ENCODE assay signal across 8 mouse cellular contexts in genomic region chr5:36946445-36946844, GRCm38 (mm10). TPM values are rescaled to one million over a fixed set of nuclear protein-coding genes. Genes with fewer than 3 reads are reported as not detected.
DNase-seq lines count a peak whose midpoint lies in the region; ATAC-seq and TF ChIP-seq lines count a peak whose summit lies in the region.

No protein-coding gene starts in this region.

- no peak for TF ChIP-seq POLR2A in testis, adult 2 months (IDR thresholded peaks at IDR 0.05; ENCODE audit: control insufficient read depth, low read depth, low read length)

- no peak overlapping the region for H3K9ac ChIP-seq in heart, embryonic 12.5 days
- no peak overlapping the region for H3K9ac ChIP-seq in hindbrain, postnatal 0 days (replicated peaks; ENCODE audit: low read length)
- no peak overlapping the region for H3K9ac ChIP-seq in midbrain, embryonic 12.5 days (replicated peaks)

- no peaks in the 10 kb centered on the region for H3K36me3 ChIP-seq in heart, embryonic 12.5 days
- H3K36me3 ChIP-seq in testis, adult 2 months (ENCODE audit: control insufficient read depth, insufficient read depth, low read length), result no peaks in the 10 kb centered on the region
- H3K36me3 ChIP-seq in hindbrain, postnatal 0 days (ENCODE audit: insufficient read depth, low read length), result peaks cover 9% of the 10 kb centered on the region; the same call in 1 of the 2 replicates
- H3K36me3 ChIP-seq in midbrain, embryonic 12.5 days, result no peaks in the 10 kb centered on the region

- no peaks in the 10 kb centered on the region for H3K4me1 ChIP-seq in heart, embryonic 12.5 days (replicated peaks)
- no peaks in the 10 kb centered on the region for H3K4me1 ChIP-seq in testis, adult 2 months (ENCODE audit: control insufficient read depth, insufficient read depth, low read length)
- no peaks in the 10 kb centered on the region for H3K4me1 ChIP-seq in hindbrain, postnatal 0 days (ENCODE audit: insufficient read depth, low read length)
- H3K4me1 ChIP-seq in midbrain, embryonic 12.5 days, result peaks cover 12% of the 10 kb centered on the region

- peak; percentile 86; the same call in 1 of the 2 replicates for TF ChIP-seq CTCF in testis, adult 2 months (IDR thresholded peaks at IDR 0.05; ENCODE audit: control insufficient read depth, insufficient read depth, insufficient replicate concordance, low read depth, low read length)
- peak; percentile 97 for TF ChIP-seq CTCF in hindbrain, postnatal 0 days (IDR thresholded peaks at IDR 0.05; ENCODE audit: low read depth)

- no peak for ATAC-seq in heart, embryonic 12.5 days (ENCODE audit: insufficient number of reproducible peaks, low FRiP score)
- peak; percentile 41 for ATAC-seq in hindbrain, postnatal 0 days
- peak; percentile 41; the same call in 1 of the 2 replicates for ATAC-seq in midbrain, embryonic 12.5 days (ENCODE audit: low FRiP score, low read depth)

- DNase-seq in heart, adult 18-20 months, result peak; percentile 36 to 72
- no peak for DNase-seq in testis, postnatal 14 days (ENCODE audit: low spot score)
- DNase-seq in cerebellum, postnatal 10 days, result peak; percentile 87 to 92
- DNase-seq in hindbrain, postnatal 0 days (ENCODE audit: low spot score), result peak; percentile 89
- peak; percentile 71 for DNase-seq in thymus, postnatal 0 days (ENCODE audit: low spot score)

- no peaks in the 10 kb centered on the region for H3K9me3 ChIP-seq in heart, embryonic 12.5 days (replicated peaks)
- H3K9me3 ChIP-seq in hindbrain, postnatal 0 days (ENCODE audit: low read length), result no peaks in the 10 kb centered on the region
- no peaks in the 10 kb centered on the region for H3K9me3 ChIP-seq in midbrain, embryonic 12.5 days

- H3K27ac ChIP-seq in heart, embryonic 12.5 days (ENCODE audit: poor library complexity, severe bottlenecking), result no peak overlapping the region
- H3K27ac ChIP-seq in testis, adult 2 months (ENCODE audit: control insufficient read depth, insufficient read depth, low read depth, low read length), result no peak overlapping the region
- no peak overlapping the region for H3K27ac ChIP-seq in hindbrain, postnatal 0 days
- no peak overlapping the region for H3K27ac ChIP-seq in midbrain, embryonic 12.5 days (replicated peaks)

- no peak overlapping the region for H3K4me2 ChIP-seq in heart, embryonic 12.5 days
- H3K4me2 ChIP-seq in hindbrain, postnatal 0 days (ENCODE audit: low read depth, low read length), result no peak overlapping the region
- no peak overlapping the region for H3K4me2 ChIP-seq in midbrain, embryonic 12.5 days (replicated peaks)

- H3K27me3 ChIP-seq in heart, embryonic 12.5 days (replicated peaks), result peaks cover 13% of the 10 kb centered on the region; the same call in 1 of the 2 replicates
- no peaks in the 10 kb centered on the region for H3K27me3 ChIP-seq in testis, adult 2 months (ENCODE audit: control insufficient read depth, insufficient read depth, low read length)
- H3K27me3 ChIP-seq in hindbrain, postnatal 0 days (ENCODE audit: insufficient read depth, low read length), result no peaks in the 10 kb centered on the region
- H3K27me3 ChIP-seq in midbrain, embryonic 12.5 days, result no peaks in the 10 kb centered on the region

- no peak overlapping the region for H3K4me3 ChIP-seq in heart, embryonic 12.5 days
- no peak overlapping the region for H3K4me3 ChIP-seq in testis, adult 2 months (ENCODE audit: control insufficient read depth, low read depth, low read length)
- H3K4me3 ChIP-seq in hindbrain, postnatal 0 days (ENCODE audit: low read length), result no peak overlapping the region
- H3K4me3 ChIP-seq in midbrain, embryonic 12.5 days, result no peak overlapping the region

- WGBS in heart, embryonic 12.5 days, result 13% methylated on average over 5 of the region's 5 CpGs
- WGBS in hindbrain, postnatal 0 days, result 26% methylated on average over 5 of the region's 5 CpGs
- WGBS in midbrain, embryonic 12.5 days, result 8% methylated on average over 5 of the region's 5 CpGs

RNA-seq across cellular contexts. Expression of gene Wfs1, which starts 42.6 kb away (rescaled TPM):
- 10 to 100 TPM; 84.6 to 86.4 TPM for total RNA-seq in heart, adult 18-20 months (2021)
- polyA plus RNA-seq in heart, embryonic 12.5 days (2016; fragmentation: Nextera tagmentation; extraction: Ambion mirVana), result 32.0 and 32.7 TPM in 2 replicates
- polyA plus RNA-seq in testis, adult 2 months (2012; rRNA removed), result 1.6 and 1.9 TPM in 2 replicates
- 9.8 and 14.0 TPM in 2 replicates for total RNA-seq in hindbrain, postnatal 0 days (2014; rRNA removed)
- 8.7 and 9.2 TPM in 2 replicates for polyA plus RNA-seq in hindbrain, postnatal 0 days (2015; fragmentation: Nextera tagmentation; extraction: Ambion mirVana)
- polyA plus RNA-seq in midbrain, embryonic 12.5 days (2016; fragmentation: Nextera tagmentation; extraction: Ambion mirVana), result 7.2 and 7.9 TPM in 2 replicates
- polyA plus RNA-seq in thymus, postnatal 0 days (2015; fragmentation: Nextera tagmentation; extraction: Ambion mirVana), result 2.2 and 2.3 TPM in 2 replicates
